Mouse (Mus musculus) embryonic facial prominence, embryonic 13.5 days (tissue): ENCODE measurements at regions not wholly inside any gene's neighbourhood (a gene's known extent, or its start where the extent isn't known, plus 50 kb on each side); places are given as distances from the start of the nearest gene placed in this dataset.
A peak's percentile ranks its signal among the peaks of the same experiment; 100 is the strongest.

Experiments used
- ATAC-seq: fragments of 200-750 bp; cut with Nextera tagmentation; 2 replicates; pipeline ENCODE4 v1.8.0; 2017; ENCODE audit warnings: low read depth; ENCODE audit not compliant: insufficient number of reproducible peaks, insufficient read depth, low FRiP score, low TSS enrichment
- H3K27ac ChIP-seq: fragments of 300-500 bp; sonication (generic); 2 replicates; pipeline ENCODE4 v1.5.1; 2015; ENCODE audit warnings: moderate library complexity, mild to moderate bottlenecking, inconsistent platforms
- H3K27me3 ChIP-seq: fragments of 300-500 bp; sonication (generic); 2 replicates; pipeline ENCODE4 v1.6.1; 2015; ENCODE audit warnings: mild to moderate bottlenecking, inconsistent platforms
- H3K36me3 ChIP-seq: fragments of 300-500 bp; sonication (generic); 2 replicates; pipeline ENCODE4 v1.6.1; 2015; ENCODE audit warnings: mild to moderate bottlenecking, inconsistent platforms
- H3K4me1 ChIP-seq: fragments of 300-500 bp; sonication (generic); 2 replicates; pipeline ENCODE4 v1.6.1; 2015; ENCODE audit warnings: inconsistent platforms
- H3K4me2 ChIP-seq: fragments of 300-500 bp; sonication (generic); 2 replicates; pipeline ENCODE4 v1.6.1; 2015; ENCODE audit warnings: moderate library complexity, mild to moderate bottlenecking, inconsistent platforms
- H3K4me3 ChIP-seq: fragments of 300-500 bp; sonication (generic); 2 replicates; pipeline ENCODE4 v1.5.1; 2015; ENCODE audit warnings: mild to moderate bottlenecking, inconsistent platforms
- H3K9ac ChIP-seq: fragments of 300-500 bp; sonication (generic); 2 replicates; pipeline ENCODE4 v1.6.1; 2015; ENCODE audit warnings: mild to moderate bottlenecking, inconsistent platforms
- H3K9me3 ChIP-seq: fragments of 300-500 bp; sonication (generic); 2 replicates; pipeline ENCODE4 v1.6.1; 2016; ENCODE audit warnings: inconsistent platforms
- WGBS: fragments of 180-500 bp; shearing (Covaris S2); methylation state at CpG from one replicate; pipeline ENCODE4 v1.1.7; 2015; ENCODE audit warnings: mixed read lengths; 5-methylcytosine and 5-hydroxymethylcytosine counted together

DNA sequence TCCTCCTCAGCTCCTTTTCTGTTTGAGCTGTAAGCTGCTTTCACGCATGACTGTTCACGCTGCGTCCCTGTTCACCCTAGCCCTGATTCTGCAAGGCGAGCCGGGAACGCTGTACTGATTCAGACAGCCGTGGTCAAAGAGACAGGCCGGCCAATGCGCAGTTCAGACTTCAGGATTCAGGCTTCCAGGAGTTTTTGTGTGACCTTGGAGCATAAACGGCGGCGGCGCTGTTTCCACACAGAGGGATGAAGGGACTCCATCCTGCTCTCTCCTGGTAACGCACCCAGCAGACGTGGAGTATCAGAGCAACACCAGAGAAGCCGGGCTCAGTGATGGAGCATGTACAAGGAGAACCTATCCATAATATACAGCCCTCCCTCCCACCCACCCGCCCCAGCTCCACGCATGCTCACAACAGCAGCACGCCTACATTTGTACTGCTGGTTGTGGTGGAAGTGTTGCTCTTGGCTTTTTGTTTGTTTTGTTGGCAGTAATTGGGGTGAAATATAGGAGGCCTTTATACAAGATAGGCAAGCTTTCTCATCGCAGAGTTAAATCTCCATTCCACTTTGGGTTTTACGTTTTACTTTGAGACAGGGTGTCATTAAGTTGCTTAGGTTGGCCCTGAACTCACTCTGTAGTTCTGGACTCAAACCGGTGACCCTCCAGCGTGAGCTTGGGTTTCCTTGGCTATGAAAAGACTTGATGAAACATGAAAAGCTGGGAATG is 98.6 kb upstream of the Cpsf6 start:
- Histone ChIP-seq H3K4me2 (peak overlapping the region; percentile 38), H3K36me3 (no peaks in the 10 kb centered on the region), H3K9ac (no peak overlapping the region), H3K27ac (no peak overlapping the region), H3K4me1 (no peaks in the 10 kb centered on the region), H3K27me3 (no peaks in the 10 kb centered on the region), H3K9me3 (0 out of 2 replicates have a peak, but pooled peaks cover 4% of the 10 kb centered on the region), H3K4me3 (no peak overlapping the region)
- no peak for ATAC-seq
- WGBS: 60% methylated on average over 23 of the region's 23 CpGs

DNA sequence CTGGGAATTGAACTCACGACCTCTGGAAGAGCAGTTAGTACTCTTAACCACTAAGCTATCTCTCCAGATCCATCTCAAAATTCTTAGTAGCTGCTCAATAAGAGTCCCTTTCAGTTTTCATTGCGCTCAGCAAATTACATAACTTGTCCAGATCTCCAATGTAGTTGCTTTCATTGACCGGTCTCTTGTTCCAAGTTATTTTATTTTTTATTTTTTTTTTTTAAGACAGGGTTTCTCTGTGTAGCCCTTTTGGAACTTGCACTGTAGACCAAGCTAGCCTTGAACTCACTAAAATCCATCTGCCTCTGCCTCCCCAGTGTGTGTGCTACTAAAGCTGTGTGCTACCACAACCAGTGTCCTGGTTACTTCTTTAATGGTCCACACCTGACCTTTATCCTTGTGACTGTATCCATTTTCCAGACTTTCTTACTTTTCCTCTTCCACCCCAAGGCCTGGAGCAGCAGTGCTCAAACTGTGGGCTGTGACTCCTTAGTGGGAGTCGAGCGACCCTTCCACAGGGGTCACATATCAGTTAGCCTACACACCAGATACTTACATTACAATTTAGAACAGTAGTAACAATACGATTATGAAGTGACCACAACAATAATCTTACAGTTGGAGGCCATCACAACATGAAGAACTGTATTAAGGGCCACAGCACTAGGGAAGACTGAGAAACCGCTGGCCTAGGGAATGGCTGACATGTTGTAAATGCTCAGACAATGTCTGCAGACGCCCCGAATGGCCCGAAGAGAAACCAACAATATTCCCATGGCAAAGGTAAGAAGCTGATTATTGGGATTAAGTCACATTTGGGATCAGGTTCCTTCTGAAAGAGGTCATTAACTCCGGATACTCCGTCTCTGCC is 97.8 kb upstream of the Cpsf6 start:
- H3K9me3 ChIP-seq: 0 out of 2 replicates have a peak, but pooled peaks cover 4% of the 10 kb centered on the region
- ATAC-seq: no peak
- no peak overlapping the region for H3K9ac ChIP-seq
- no peak overlapping the region for H3K27ac ChIP-seq
- H3K4me3 ChIP-seq: no peak overlapping the region
- H3K36me3 ChIP-seq: no peaks in the 10 kb centered on the region
- H3K4me1 ChIP-seq: peaks cover 2% of the 10 kb centered on the region
- peak overlapping the region; percentile 38 for H3K4me2 ChIP-seq
- WGBS: 71% methylated on average over 12 of the region's 12 CpGs
- H3K27me3 ChIP-seq: no peaks in the 10 kb centered on the region

DNA sequence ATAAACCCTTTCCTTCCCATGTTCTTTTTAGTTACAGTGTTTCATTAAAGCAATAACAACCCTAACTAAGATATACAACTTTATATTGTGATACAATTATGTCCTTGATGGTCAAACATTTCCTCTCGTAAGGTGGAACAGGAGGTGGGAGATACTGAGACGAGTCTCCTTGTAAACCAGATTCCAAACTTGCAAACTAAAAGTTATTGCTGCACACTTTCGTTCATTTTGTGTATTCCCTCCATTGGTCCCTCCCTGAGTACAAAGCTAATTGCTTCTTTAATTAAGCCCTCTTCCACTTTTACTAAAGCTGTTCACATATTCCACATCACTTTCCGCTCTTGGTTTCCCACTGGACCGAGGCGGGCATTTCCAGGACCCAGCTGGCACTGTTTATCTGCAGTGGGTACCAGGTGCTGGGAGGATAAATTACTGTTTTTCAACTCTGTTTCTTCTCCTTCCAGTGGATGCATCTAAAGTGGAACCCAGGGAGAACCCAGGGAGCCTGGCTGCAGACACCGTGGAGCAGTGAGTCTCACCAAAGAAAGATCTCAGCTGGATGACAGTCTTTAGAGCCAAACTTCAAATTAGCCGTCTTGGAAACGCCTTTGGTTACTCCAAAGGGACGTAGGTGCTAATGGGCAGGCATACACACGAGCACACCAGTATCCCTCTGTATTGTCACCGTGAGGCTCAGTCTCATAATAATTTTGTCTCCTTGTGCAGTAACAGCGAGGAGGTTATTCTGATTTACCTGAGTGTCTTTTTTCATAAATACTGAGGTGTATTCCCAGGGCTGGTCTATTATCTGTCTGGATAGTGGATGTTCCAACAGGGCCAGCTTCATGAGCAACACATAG is 95.5 kb upstream of the Cpsf6 start:
- Histone ChIP-seq H3K4me1 (peaks cover 12% of the 10 kb centered on the region), H3K9me3 (0 out of 2 replicates have a peak, but pooled peaks cover 4% of the 10 kb centered on the region), H3K27me3 (no peaks in the 10 kb centered on the region), H3K4me3 (no peak overlapping the region), H3K27ac (no peak overlapping the region), H3K4me2 (no peak overlapping the region), H3K9ac (no peak overlapping the region), H3K36me3 (no peaks in the 10 kb centered on the region)
- ATAC-seq: no peak
- WGBS: 91% methylated on average over 13 of the region's 13 CpGs

DNA sequence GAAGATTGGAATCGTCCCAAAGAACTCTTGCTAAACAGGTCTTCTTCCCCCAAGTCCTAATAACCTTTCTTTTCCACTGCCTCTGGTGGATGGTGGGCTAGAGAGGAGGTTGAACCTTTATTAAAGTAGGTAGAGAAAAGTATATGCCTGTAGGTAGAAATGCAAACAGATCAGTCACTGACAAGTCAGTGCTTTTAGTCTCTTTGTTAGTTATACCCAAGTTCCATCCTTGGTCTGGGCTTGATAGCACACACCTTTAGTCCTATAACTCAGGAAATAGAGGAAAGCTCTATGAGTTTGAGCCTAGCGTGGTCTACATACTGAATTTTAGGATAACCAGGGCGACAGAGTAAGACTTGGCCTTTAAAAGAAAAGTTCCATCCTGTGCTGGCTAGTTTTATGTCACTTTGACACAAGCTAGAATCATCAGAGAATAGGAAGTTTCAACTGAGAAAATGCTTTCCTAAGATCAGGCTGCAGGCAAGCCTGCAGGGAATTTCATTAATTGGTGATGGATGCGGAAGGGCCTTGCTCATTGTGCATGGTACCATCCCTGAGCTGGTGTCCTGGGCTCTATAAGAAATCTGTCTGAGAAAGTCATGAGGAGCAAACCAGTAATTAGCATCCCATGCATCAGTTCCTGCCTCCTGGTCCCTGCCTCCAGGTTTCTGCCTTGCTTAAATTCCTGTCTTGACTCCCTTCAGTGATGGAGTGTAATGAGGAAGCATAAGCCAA is 94.7 kb upstream of the Cpsf6 start:
- Histone ChIP-seq H3K9me3 (0 out of 2 replicates have a peak, but pooled peaks cover 4% of the 10 kb centered on the region), H3K4me2 (no peak overlapping the region), H3K27ac (no peak overlapping the region), H3K27me3 (no peaks in the 10 kb centered on the region), H3K9ac (no peak overlapping the region), H3K4me1 (peaks cover 12% of the 10 kb centered on the region), H3K36me3 (no peaks in the 10 kb centered on the region), H3K4me3 (no peak overlapping the region)
- no peak for ATAC-seq
- WGBS: 90% methylated on average over 4 of the region's 4 CpGs

DNA sequence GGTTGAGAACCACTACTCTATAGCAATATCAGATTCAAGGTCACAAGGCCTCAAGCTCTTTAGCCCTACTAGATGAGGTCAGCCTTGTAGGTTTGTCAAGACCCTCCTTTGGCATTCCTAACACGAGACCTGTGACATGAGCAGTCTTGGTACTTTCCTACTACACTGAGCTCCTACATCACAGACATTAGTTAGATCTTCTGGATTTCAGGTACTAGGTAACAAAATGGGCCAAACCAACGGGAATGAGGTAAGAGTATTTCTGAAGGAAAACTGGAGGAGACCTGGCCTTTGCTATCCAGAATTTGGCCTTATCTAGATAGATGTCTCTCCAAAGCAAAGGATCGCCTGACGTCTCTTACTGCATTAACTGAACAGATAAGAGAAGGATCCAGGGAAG is 93.7 kb upstream of the Cpsf6 start:
- H3K9ac ChIP-seq: no peak overlapping the region
- H3K4me1 ChIP-seq: peaks cover 12% of the 10 kb centered on the region
- no peak overlapping the region for H3K4me2 ChIP-seq
- H3K36me3 ChIP-seq: no peaks in the 10 kb centered on the region
- WGBS: 94% methylated on average over 4 of the region's 4 CpGs
- H3K27me3 ChIP-seq: no peaks in the 10 kb centered on the region
- H3K9me3 ChIP-seq: 0 out of 2 replicates have a peak, but pooled peaks cover 4% of the 10 kb centered on the region
- H3K27ac ChIP-seq: no peak overlapping the region
- no peak for ATAC-seq
- no peak overlapping the region for H3K4me3 ChIP-seq

DNA sequence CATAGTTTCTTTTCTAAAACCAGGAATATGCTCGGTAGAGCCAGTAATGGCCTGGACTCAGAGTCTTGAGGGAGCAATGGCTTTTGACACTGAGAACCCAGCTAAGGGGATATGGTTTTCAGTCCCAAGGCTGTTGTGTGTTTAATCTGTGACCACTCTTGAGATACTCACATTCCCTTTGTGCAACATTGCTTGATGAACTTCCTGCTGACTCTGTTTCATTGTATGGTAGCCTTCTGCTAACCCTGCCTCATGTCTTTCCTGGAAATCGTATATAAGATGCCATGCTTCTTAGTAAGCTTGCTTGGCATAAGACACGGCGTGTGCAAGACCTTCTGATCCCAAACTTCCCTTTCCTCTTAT is 92.7 kb upstream of the Cpsf6 start:
- H3K27ac ChIP-seq: no peak overlapping the region
- 69% methylated on average over 4 of the region's 4 CpGs for WGBS
- ATAC-seq: no peak

GRCm38 (mm10) chr10:117471818-117472567 is 92.2 kb upstream of the Cpsf6 start:
- H3K9me3 ChIP-seq: 0 out of 2 replicates have a peak, but pooled peaks cover 4% of the 10 kb centered on the region
- no peaks in the 10 kb centered on the region for H3K36me3 ChIP-seq
- no peak for ATAC-seq
- no peak overlapping the region for H3K4me2 ChIP-seq
- H3K4me1 ChIP-seq: peaks cover 12% of the 10 kb centered on the region
- H3K4me3 ChIP-seq: no peak overlapping the region
- H3K27ac ChIP-seq: no peak overlapping the region
- H3K9ac ChIP-seq: no peak overlapping the region
- 29% methylated on average over 11 of the region's 11 CpGs for WGBS
- H3K27me3 ChIP-seq: no peaks in the 10 kb centered on the region

More for the DNA sequence above, 92.7 kb upstream of the Cpsf6 start:
- Histone ChIP-seq H3K36me3 (no peaks in the 10 kb centered on the region), H3K27me3 (no peaks in the 10 kb centered on the region), H3K9ac (no peak overlapping the region), H3K9me3 (0 out of 2 replicates have a peak, but pooled peaks cover 4% of the 10 kb centered on the region), H3K4me3 (no peak overlapping the region), H3K4me1 (peaks cover 12% of the 10 kb centered on the region), H3K4me2 (no peak overlapping the region)

DNA sequence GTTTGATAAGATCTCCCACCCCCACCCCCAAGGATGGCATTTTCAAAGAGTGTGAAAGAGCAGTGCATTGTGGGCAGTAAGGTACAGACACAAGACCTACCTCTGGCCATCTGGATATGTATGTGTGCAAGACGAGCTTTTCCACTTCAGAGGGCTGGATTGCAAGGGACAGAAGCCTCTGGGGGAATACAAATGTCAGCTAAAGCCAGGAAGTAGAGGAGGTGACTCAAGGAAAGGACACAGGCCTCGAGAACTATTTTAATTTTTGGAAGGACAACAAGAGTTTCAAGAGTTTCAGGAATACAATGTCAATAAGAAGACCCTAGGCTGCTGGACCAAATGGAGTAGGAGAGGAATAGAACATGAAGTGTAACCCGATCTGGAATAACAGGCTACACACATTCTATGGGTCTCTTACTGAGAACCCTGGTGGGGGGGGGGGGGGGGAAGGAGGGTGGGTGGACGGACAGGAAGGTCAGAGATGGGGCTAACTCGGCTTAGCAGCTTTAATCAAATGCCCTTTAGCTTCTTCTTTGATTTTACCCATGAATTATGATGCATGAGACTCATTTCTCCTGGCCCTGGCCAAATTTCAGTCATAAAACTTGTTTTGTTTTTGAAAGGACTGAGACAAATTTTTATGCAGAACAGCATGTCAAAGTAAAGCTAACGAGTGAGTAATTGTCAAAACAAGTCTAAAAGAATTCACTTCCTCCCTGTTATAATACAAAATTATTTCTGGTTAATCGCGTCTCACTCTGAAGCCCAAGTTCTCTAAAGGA is 91.4 kb upstream of the Cpsf6 start:
- Histone ChIP-seq H3K4me3 (no peak overlapping the region), H3K9me3 (0 out of 2 replicates have a peak, but pooled peaks cover 4% of the 10 kb centered on the region), H3K36me3 (no peaks in the 10 kb centered on the region), H3K27ac (no peak overlapping the region), H3K9ac (no peak overlapping the region), H3K4me2 (no peak overlapping the region), H3K27me3 (no peaks in the 10 kb centered on the region), H3K4me1 (peaks cover 12% of the 10 kb centered on the region)
- 35% methylated on average over 8 of the region's 8 CpGs for WGBS
- no peak for ATAC-seq

DNA sequence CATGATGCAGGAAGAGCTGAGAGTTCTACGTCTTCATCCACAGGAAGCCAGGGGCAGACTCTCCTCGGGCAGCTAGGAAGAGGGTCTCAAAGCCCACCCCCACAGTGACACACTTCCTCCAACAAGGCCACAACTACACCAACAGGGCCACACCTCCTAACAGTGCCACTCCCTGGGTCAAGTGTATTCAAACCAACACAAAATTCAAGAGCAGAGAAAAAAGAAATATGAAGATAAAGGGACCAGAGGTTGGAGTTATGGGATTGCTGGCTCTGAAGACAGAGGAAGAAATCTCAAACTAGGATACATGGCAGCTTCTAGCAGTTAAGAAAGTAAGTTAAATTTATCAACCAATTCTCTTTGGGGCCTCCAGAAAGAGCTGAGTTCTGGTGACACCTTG is 90.7 kb upstream of the Cpsf6 start:
- WGBS: 90% methylated on average over 2 of the region's 2 CpGs
- Histone ChIP-seq H3K4me3 (no peak overlapping the region), H3K4me1 (peaks cover 12% of the 10 kb centered on the region), H3K27me3 (no peaks in the 10 kb centered on the region), H3K36me3 (no peaks in the 10 kb centered on the region), H3K9me3 (0 out of 2 replicates have a peak, but pooled peaks cover 4% of the 10 kb centered on the region), H3K4me2 (no peak overlapping the region), H3K27ac (no peak overlapping the region), H3K9ac (no peak overlapping the region)
- ATAC-seq: no peak
